Mouse (Mus musculus): ENCODE data around the gene Elp6. TPM values are rescaled to one million over a fixed set of nuclear protein-coding genes. Genes with fewer than 3 reads are reported as not detected.
"Not testable (repeated sequence)": the region's sequence is repeated elsewhere in the genome, so short reads cannot be mapped to it uniquely, and the experiment has no call there.

The Elp6 gene
- total RNA-seq, 2 experiments from 2014 or later = 2.8 to 3.1 TPM

DNA sequence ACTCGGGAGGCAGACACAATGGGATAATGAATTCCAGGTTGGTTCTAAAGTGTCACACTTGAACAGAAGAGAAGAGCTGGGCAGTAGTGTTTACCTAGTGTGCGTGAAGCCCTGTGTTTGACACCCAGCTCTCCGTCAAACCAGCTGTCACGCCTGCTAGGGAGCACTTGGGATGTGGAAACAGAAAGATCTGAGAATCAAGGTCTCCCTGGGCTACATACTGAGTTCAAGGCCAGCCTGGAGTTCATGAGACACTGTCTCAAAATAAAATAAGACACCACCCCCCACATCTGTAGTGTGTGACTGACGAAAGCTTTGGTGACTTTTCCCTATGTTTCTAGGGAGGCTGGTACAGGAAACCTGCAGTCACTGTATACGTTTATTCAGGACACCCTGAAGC is 10.4 kb downstream of the Elp6 start:
- intact Hi-C loops (cut with DNase I) = no loop called here
- DNase-seq = no peak

GRCm38 (mm10) chr9:110315904-110316303 is 10.9 kb downstream of the Elp6 start:
- intact Hi-C loops (cut with DNase I) = no loop called here
- no peak for DNase-seq

GRCm38 (mm10) chr9:110316503-110316902 is 11.5 kb downstream of the Elp6 start:
- no peak for DNase-seq
- intact Hi-C loops (cut with DNase I) = no loop called here

GRCm38 (mm10) chr9:110320769-110321168 is 15.8 kb downstream of the Elp6 start:
- intact Hi-C loops (cut with DNase I) = no loop called here
- no peak for DNase-seq

DNA sequence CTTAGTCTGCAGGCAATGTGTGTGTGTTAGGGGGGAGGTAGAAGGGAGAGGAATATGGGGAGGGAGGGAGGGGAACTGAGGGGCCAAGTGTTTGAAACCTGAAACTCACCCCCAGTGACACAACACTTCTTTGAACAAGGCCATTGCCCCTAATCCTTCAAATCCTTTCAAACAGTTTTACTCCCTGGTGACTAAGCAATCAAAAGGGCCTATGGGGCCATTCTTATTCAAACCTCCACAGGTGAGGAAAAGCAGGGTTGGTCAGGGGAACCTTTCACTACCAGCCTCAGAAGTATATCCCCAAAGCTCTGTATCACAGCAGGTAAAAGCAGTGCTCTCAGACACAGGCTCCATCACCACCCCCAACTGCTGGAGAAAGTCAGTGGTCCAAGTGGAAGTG is 18.0 kb downstream of the Elp6 start:
- no peak for DNase-seq
- intact Hi-C loops (cut with DNase I) = no loop called here

GRCm38 (mm10) chr9:110324181-110324580 is 19.2 kb downstream of the Elp6 start:
- intact Hi-C loops (cut with DNase I) = no loop called here
- no peak for DNase-seq

- no peak for DNase-seq
- intact Hi-C loops (cut with DNase I) = no loop called here
Measured at GRCm38 (mm10) chr9:110328178-110328577, 23.2 kb downstream of the Elp6 start.

DNA sequence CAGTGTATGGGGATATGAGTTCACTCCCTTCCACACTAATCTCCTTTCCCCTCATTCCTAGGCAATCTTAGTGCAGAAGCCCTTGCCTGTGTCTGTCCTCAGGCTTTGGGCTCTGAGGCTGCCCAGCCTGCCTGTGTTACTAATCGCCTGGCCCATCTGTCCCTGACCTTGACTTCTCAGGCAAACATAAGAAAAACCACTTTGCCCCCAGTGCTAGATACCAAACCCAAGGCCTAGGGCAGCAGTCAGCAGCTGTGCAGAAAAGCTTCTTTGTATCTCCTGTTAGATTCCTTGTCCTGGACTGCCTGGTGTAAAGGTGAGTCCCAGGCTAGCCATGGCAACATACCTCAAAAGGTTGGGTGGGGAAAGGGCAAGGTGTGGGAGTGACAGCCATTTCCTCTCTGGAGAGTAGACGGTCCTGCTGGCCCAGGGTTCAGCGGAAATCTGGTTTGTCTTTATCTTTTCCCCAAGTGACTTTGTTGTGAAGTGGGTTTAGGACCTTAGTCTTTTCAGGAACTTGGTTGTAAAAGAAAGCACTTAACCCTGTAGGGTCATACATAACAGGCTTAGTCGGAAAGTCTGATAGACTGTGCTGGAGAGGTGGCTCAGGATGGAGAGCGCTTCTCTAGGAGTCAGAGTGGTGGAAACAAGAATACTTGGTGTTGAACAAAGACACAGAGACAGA is 24.1 kb downstream of the Elp6 start:
- DNase-seq = no peak
- intact Hi-C loops (cut with DNase I) = no loop called here

DNA sequence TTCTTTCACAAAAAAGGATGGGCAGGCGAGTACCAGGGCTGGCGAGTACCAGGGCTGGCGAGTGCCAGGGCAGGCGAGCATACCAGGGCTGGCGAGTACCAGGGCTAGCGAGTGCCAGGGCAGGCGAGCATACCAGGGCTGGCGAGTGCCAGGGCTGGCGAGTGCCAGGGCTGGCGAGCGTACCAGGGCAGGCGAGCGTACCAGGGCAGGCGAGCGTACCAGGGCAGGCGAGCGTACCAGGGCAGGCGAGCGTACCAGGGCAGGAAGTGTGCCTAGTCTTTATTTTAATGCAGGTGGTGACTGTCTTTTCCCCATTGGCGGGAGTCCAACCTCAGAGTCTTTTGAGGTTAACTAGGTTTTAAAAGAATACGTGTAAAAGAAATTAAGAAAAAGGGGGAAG is 24.7 kb downstream of the Elp6 start:
- peak in 1 of 2 experiments; percentile 10 for DNase-seq
- intact Hi-C loops (cut with DNase I) = no loop called here

DNA sequence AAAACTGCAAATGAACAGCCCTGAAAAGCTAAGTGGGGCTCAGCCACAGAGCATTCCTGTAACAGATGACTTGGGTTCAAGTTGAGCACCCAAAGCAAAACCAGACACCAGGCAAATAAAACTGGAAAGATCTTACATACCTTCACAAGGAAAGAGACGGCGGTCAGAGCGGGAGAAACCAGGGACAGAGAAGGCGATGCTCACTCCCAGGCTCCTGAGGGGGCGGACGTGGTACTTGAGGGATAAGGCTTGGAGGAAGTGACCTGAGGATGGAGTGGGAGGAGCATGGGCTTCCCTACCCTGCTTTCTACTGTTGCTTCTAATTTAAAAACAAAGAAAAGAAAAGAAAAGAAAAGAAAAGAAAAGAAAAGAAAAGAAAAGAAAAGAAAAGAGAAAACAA is 25.4 kb downstream of the Elp6 start:
- intact Hi-C loops (cut with DNase I) = no loop called here

GRCm38 (mm10) chr9:110330913-110331312 is 25.9 kb downstream of the Elp6 start:
- DNase-seq = not testable (repeated sequence)

More for the DNA sequence above, 25.4 kb downstream of the Elp6 start:
- DNase-seq = no peak

GRCm38 (mm10) chr9:110333135-110333895 is 28.3 kb downstream of the Elp6 start, which contains the start of gene Scap:
Gene Scap (plus strand): TSS chr9:110333288.
- intact Hi-C loops (cut with DNase I) = no loop called here
- DNase-seq = peak; percentile 95 to 99

More at GRCm38 (mm10) chr9:110330913-110331312, 25.9 kb downstream of the Elp6 start:
- intact Hi-C loops (cut with DNase I) = not testable (repeated sequence)

DNA sequence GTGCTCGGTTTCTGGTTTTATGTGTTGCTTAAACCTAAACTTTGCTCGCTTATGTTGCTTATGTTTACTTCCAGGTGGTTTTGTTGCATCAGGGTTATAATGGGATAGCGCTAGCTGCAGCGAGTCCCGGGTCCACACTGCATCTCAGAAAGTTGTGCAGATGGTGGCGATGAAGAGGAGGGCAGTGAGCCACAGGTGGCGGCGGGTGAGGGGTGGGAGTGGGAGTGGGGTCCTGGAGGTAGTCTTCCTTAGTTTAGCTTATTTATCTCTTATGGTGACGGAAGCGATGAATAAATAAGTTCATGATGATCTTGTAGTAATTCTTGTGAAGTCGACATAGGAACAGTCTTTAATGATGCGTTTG is 28.9 kb downstream of the Elp6 start:
- no peak for DNase-seq
- intact Hi-C loops (cut with DNase I) = no loop called here

DNA sequence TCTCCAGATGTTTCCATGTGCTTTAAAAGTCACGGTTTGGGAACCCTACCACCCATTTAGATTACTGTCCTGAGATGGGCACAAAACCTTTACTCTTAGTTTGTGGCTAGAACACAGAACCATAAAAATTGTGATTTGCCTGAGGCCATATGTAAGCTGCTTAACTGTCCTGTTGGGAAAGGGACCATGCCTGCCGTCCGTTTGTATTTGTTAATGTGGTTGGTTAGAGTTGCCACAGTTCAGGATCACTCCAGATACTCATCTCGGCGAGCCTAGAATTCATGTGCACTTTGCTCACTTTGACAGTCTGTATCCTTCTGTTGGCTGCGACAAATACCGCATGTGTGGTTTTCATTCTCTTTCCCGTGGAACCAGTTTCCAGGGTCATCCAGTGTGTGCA is 29.9 kb downstream of the Elp6 start:
- intact Hi-C loops (cut with DNase I) = no loop called here
- no peak for DNase-seq

GRCm38 (mm10) chr9:110340037-110340750 is 35.2 kb downstream of the Elp6 start:
- intact Hi-C loops (cut with DNase I) = no loop called here
- no peak for DNase-seq

- intact Hi-C loops (cut with DNase I) = no loop called here
- no peak for DNase-seq
Measured at GRCm38 (mm10) chr9:110342008-110342407, 37.0 kb downstream of the Elp6 start.

GRCm38 (mm10) chr9:110343805-110344204 is 38.8 kb downstream of the Elp6 start:
- DNase-seq = no peak
- intact Hi-C loops (cut with DNase I) = no loop called here

- DNase-seq = no peak
- intact Hi-C loops (cut with DNase I) = no loop called here
Measured at GRCm38 (mm10) chr9:110345057-110345739, 40.2 kb downstream of the Elp6 start.

GRCm38 (mm10) chr9:110348899-110349298 is 43.9 kb downstream of the Elp6 start:
- DNase-seq = no peak
- intact Hi-C loops (cut with DNase I) = no loop called here

GRCm38 (mm10) chr9:110350188-110350587 is 45.2 kb downstream of the Elp6 start:
- DNase-seq = no peak
- intact Hi-C loops (cut with DNase I) = no loop called here

- intact Hi-C loops (cut with DNase I) = no loop called here
- DNase-seq = no peak
Measured at GRCm38 (mm10) chr9:110350612-110351011, 45.6 kb downstream of the Elp6 start.

Measured in gastrocnemius, postnatal 36 days (tissue).